Mouse (Mus musculus): ENCODE results near the gene Baz1b.

- TF ChIP-seq MAFK (IDR thresholded peaks at IDR 0.05; ENCODE audit: insufficient read depth, low read depth, low read length) (no peak), HCFC1 (IDR thresholded peaks at IDR 0.05; ENCODE audit: borderline replicate concordance, insufficient read depth, low read length) (no peak), ZC3H11A (IDR thresholded peaks at IDR 0.05; ENCODE audit: borderline replicate concordance, low read depth, low read length) (no peak), ZNF384 (IDR thresholded peaks at IDR 0.05; ENCODE audit: low read depth, low read length) (no peak), CHD2 (IDR thresholded peaks at IDR 0.05; ENCODE audit: low read depth, low read length) (no peak)
These were observed 38.4 kb upstream of the Baz1b start for GRCm38 (mm10) chr5:135148715-135149052.

Measured in ES-E14 (cell line).